Mouse (Mus musculus) cerebellum, postnatal 14 days (tissue): ENCODE data around the gene Tmem8.

ENCODE experiments used
- DNase-seq, 2 experiments: peaks; one replicate each; pipeline ENCODE4 v3.0.0; 2021; ENCODE audit warnings: mixed read lengths in 2 of 2

The Tmem8 gene

GRCm38 (mm10) chr17:26113181-26113948 is at the start of gene Tmem8:
Gene Tmem8 (plus strand): TSS chr17:26113299.
- peak; percentile 82 to 83 for DNase-seq

GRCm38 (mm10) chr17:26064916-26065315 is 48.2 kb upstream of the Tmem8 start:
- DNase-seq, result no peak

- DNase-seq, result no peak
Measured at GRCm38 (mm10) chr17:26066488-26067020, 46.5 kb upstream of the Tmem8 start.

GRCm38 (mm10) chr17:26068024-26068830 is 44.9 kb upstream of the Tmem8 start:
- peak; percentile 46 to 51 for DNase-seq

- peak; percentile 90 to 94 for DNase-seq
Measured at GRCm38 (mm10) chr17:26068831-26069739, 44.0 kb upstream of the Tmem8 start, which contains the start of gene Rab11fip3. Gene Rab11fip3 (minus strand): TSS chr17:26069555.

- no peak for DNase-seq
Measured at GRCm38 (mm10) chr17:26070136-26070535, 43.0 kb upstream of the Tmem8 start.

- no peak for DNase-seq
Measured at GRCm38 (mm10) chr17:26075246-26075645, 37.9 kb upstream of the Tmem8 start.

GRCm38 (mm10) chr17:26078851-26079250 is 34.2 kb upstream of the Tmem8 start:
- DNase-seq, result no peak

GRCm38 (mm10) chr17:26080867-26081266 is 32.2 kb upstream of the Tmem8 start:
- DNase-seq, result no peak

GRCm38 (mm10) chr17:26087059-26087564 is 26.0 kb upstream of the Tmem8 start:
- no peak for DNase-seq

- DNase-seq, result peak; percentile 94 to 95
Measured at GRCm38 (mm10) chr17:26089905-26090632, 23.0 kb upstream of the Tmem8 start, which contains the start of gene Decr2. Gene Decr2 (minus strand): TSS chr17:26090337.

GRCm38 (mm10) chr17:26094531-26095110 is 18.5 kb upstream of the Tmem8 start:
- DNase-seq, result no peak

- peak; percentile 69 to 75 for DNase-seq
Measured at GRCm38 (mm10) chr17:26095121-26095740, 17.9 kb upstream of the Tmem8 start, which contains the start of gene Nme4. Gene Nme4 (minus strand): TSS chr17:26095602.

GRCm38 (mm10) chr17:26098461-26098860 is 14.6 kb upstream of the Tmem8 start:
- no peak for DNase-seq

- DNase-seq, result peak in 1 of 2 experiments; percentile 49
Measured at GRCm38 (mm10) chr17:26099316-26099715, 13.8 kb upstream of the Tmem8 start.

GRCm38 (mm10) chr17:26100166-26100565 is 12.9 kb upstream of the Tmem8 start:
- DNase-seq, result no peak

GRCm38 (mm10) chr17:26101478-26101877 is 11.6 kb upstream of the Tmem8 start:
- DNase-seq, result no peak

GRCm38 (mm10) chr17:26105619-26106018 is 7.5 kb upstream of the Tmem8 start:
- DNase-seq, result no peak

- DNase-seq, result no peak
Measured at GRCm38 (mm10) chr17:26110156-26110555, 2.9 kb upstream of the Tmem8 start.

GRCm38 (mm10) chr17:26111024-26111423 is 2.1 kb upstream of the Tmem8 start:
- DNase-seq, result no peak
